Mouse (Mus musculus) kidney, postnatal 4 days (tissue): ENCODE measurements around the gene Uck1.
A peak's percentile ranks its signal among the peaks of the same experiment; 100 is the strongest.
"Not testable (repeated sequence)": the region's sequence is repeated elsewhere in the genome, so short reads cannot be mapped to it uniquely, and the experiment has no call there.

Experiments used
- DNase-seq, 2 experiments: peaks; one replicate each; pipeline ENCODE4 v3.0.0; 2021; ENCODE audit warnings: mixed read lengths in 2 of 2

Gene Uck1

GRCm38 (mm10) chr2:32259657-32260417, at the start of gene Uck1:
Uck1 (minus strand) TSS chr2:32260159.
- peak; percentile 89 to 94 for DNase-seq

GRCm38 (mm10) chr2:32308870-32309568, 49.1 kb upstream of the Uck1 start:
- DNase-seq, result no peak

- DNase-seq, result peak; percentile 56 to 74
Observed at GRCm38 (mm10) chr2:32307941-32308760, 48.2 kb upstream of the Uck1 start.

GRCm38 (mm10) chr2:32307247-32307798, 47.4 kb upstream of the Uck1 start:
- no peak for DNase-seq

GRCm38 (mm10) chr2:32306176-32306575, 46.2 kb upstream of the Uck1 start:
- no peak for DNase-seq

GRCm38 (mm10) chr2:32305668-32306067, 45.7 kb upstream of the Uck1 start:
- no peak for DNase-seq

- peak; percentile 80 to 84 for DNase-seq
Observed at GRCm38 (mm10) chr2:32304145-32304832, 44.3 kb upstream of the Uck1 start.

GRCm38 (mm10) chr2:32302952-32303351, 43.0 kb upstream of the Uck1 start:
- DNase-seq, result no peak

- no peak for DNase-seq
Observed at GRCm38 (mm10) chr2:32299469-32299868, 39.5 kb upstream of the Uck1 start.

GRCm38 (mm10) chr2:32295842-32296241, 35.9 kb upstream of the Uck1 start:
- not testable (repeated sequence) for DNase-seq

GRCm38 (mm10) chr2:32295285-32295684, 35.3 kb upstream of the Uck1 start:
- no peak for DNase-seq

- no peak for DNase-seq
Observed at GRCm38 (mm10) chr2:32294348-32294747, 34.4 kb upstream of the Uck1 start.

- no peak for DNase-seq
Observed at GRCm38 (mm10) chr2:32289578-32289977, 29.6 kb upstream of the Uck1 start.

- DNase-seq, result no peak
Observed at GRCm38 (mm10) chr2:32288371-32288931, 28.5 kb upstream of the Uck1 start.

GRCm38 (mm10) chr2:32287923-32288367, 28.0 kb upstream of the Uck1 start, which contains the start of gene Swi5:
Swi5 (minus strand) TSS chr2:32288075.
- peak; percentile 100 for DNase-seq

GRCm38 (mm10) chr2:32287334-32287840, 27.4 kb upstream of the Uck1 start, which contains the start of gene Golga2:
Golga2 (plus strand) TSS chr2:32287384.
- no peak for DNase-seq

GRCm38 (mm10) chr2:32283986-32284385, 24.0 kb upstream of the Uck1 start:
- DNase-seq, result no peak

GRCm38 (mm10) chr2:32282727-32283126, 22.8 kb upstream of the Uck1 start:
- DNase-seq, result peak; percentile 48 to 72

- no peak for DNase-seq
Observed at GRCm38 (mm10) chr2:32282289-32282688, 22.3 kb upstream of the Uck1 start.

GRCm38 (mm10) chr2:32275823-32276222, 15.9 kb upstream of the Uck1 start:
- no peak for DNase-seq

- peak; percentile 65 to 72 for DNase-seq
Observed at GRCm38 (mm10) chr2:32260635-32261034, 676 bp upstream of the Uck1 start.
